In the genomic region with DNA sequence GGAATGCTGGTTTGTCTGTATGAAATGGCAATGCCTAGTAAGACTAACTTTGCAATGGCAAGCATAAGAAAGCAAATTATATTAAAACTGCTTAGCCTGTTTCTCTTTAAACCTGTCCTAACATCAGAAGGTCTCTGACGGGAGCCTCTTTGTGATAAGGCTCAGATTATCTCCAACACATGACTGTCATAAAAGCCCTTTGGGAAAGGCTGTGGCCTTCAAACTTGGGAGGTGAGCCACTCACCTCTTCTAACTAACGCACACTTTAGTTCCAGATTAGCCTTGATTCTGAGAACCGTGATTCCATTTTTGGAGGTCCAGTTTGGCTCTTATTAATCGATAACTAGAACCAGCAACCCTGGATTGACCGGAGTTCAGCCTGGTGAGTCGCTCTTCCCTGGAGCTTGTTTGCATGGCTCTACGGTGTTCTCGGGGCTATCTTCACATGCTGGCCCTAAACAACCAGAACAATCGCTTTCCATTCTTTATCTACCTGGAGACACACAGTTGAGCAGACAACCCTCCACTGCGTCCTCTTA, we compare ENCODE assay signal across 11 mouse cellular contexts.
"Had no signal": no experiment of that assay in that cellular context is flagged by ENCODE, and none has a peak within 500 bp of the region (broad histone marks: within the 10 kb centered on the region; RNA-seq: fewer than 3 reads in every experiment).

No protein-coding gene starts in this region.

- H3K9ac ChIP-seq: liver, embryonic 14.5 days; neural tube, embryonic 12.5 days had no signal

- H3K27me3 ChIP-seq: neural tube, embryonic 12.5 days had no signal

- H3K36me3 ChIP-seq: limb, embryonic 10.5 days; midbrain, embryonic 10.5 days; neural tube, embryonic 12.5 days had no signal

- H3K27ac ChIP-seq: hindbrain, postnatal 0 days; left cerebral cortex, adult 2 months; limb, embryonic 10.5 days; liver, embryonic 14.5 days; midbrain, embryonic 10.5 days; neural tube, embryonic 12.5 days; stomach, postnatal 0 days had no signal

- ATAC-seq: hindbrain, postnatal 0 days; lung, postnatal 0 days had no signal

- H3K9me3 ChIP-seq: limb, embryonic 10.5 days; midbrain, embryonic 10.5 days; neural tube, embryonic 12.5 days had no signal

- H3K4me2 ChIP-seq: neural tube, embryonic 12.5 days had no signal

- H3K4me1 ChIP-seq: neural tube, embryonic 12.5 days had no signal

- DNase-seq: lung, adult 2 months; lung, postnatal 4 days; midbrain, embryonic 14.5 days had no signal

- H3K4me3 ChIP-seq: left cerebral cortex, adult 2 months; limb, embryonic 10.5 days; midbrain, embryonic 10.5 days; neural tube, embryonic 12.5 days had no signal
